ENCODE assay signal across 20 mouse cellular contexts in the genomic region with DNA sequence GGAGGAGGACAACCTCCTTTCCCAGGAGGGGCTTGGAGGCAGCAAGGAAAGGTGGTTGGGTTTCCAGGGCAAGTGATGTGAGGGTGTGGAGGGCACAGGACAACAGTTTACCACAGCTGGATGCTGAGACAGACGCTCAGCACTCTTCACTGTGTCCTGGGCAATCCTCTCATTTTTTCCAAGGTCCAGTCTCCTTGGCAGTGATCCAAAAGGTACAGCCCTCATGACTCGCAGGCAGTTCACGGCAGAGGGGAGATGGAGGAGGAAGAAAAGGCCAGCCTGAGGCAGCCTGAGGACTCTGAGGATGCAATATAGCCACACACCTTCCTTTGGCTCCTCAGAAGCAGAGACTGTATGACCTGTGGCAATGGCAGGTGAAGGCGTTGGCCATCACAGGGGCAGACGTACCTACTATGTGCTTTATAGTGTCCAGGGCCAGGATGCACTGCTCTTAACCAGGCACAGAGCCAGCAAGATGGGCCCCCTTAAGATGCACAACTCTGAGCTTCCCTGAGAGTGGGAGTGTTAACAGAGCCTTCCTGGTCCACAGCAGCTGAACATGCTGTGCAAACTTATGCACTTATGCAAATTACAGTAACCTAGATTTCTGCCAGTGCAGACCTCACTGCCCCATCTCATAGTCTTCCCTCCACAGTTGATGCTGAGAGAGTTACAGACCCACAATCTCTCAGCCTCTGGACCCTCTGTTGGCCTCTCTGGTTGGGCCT.
DNase-seq lines count a peak whose midpoint lies in the region; TF ChIP-seq lines count a peak whose summit lies in the region.
"Had no signal": no experiment of that assay in that cellular context is flagged by ENCODE, and none has a peak within 500 bp of the region (broad histone marks: within the 10 kb centered on the region; RNA-seq: fewer than 3 reads in every experiment).

No protein-coding gene starts in this region.

- DNase-seq in frontal cortex, postnatal 36 days (ENCODE audit: low spot score in 2 of 2) = peak; percentile 9 to 15
- DNase-seq in frontal cortex, postnatal 14 days (ENCODE audit: low spot score in 2 of 2) = no peak
- peak; percentile 52 for DNase-seq in liver, adult 2 months (ENCODE audit: extremely low read depth, low read depth, low spot score)
- no peak for DNase-seq in liver
- peak; percentile 18 for DNase-seq in right cerebral cortex, adult 18-20 months
- DNase-seq in right cerebral cortex, adult 2 months (ENCODE audit: low spot score in 2 of 2) = no peak
- DNase-seq in cerebellum, adult 9-10 months = no peak
- DNase-seq: adrenal gland, postnatal 14 days; B cell, adult 2 months; cerebellum, adult 11-12 months; cerebellum, adult 8-10 months; cerebellum, postnatal 14 days; forebrain, postnatal 0 days; gastrocnemius, postnatal 25 days; heart, adult 2 months had no signal

- TF ChIP-seq POLR2A in liver, adult 2 months (IDR thresholded peaks at IDR 0.05; ENCODE audit: extremely low read depth, insufficient read depth, low read length) = no peak

- WGBS in liver, adult 2 months = 41% methylated on average over 5 of the region's 5 CpGs

- no peak for TF ChIP-seq CTCF in liver, adult 2 months (IDR thresholded peaks at IDR 0.05; ENCODE audit: low read depth, low read length)

- no peaks in the 10 kb centered on the region for H3K36me3 ChIP-seq in liver, adult 2 months (ENCODE audit: control insufficient read depth, insufficient read depth, low read length)
- H3K36me3 ChIP-seq: embryonic facial prominence, embryonic 12.5 days; embryonic facial prominence, embryonic 15.5 days; G1E; hindbrain, embryonic 12.5 days; hindbrain, embryonic 15.5 days had no signal

- peaks cover 13% of the 10 kb centered on the region for H3K4me1 ChIP-seq in liver, adult 2 months (ENCODE audit: control insufficient read depth, insufficient read depth, low read length)
- H3K4me1 ChIP-seq: embryonic facial prominence, embryonic 15.5 days; hindbrain, embryonic 15.5 days had no signal

- no peak overlapping the region for H3K9ac ChIP-seq in liver, adult 2 months (ENCODE audit: low read depth, low read length)
- H3K9ac ChIP-seq: embryonic facial prominence, embryonic 12.5 days; embryonic facial prominence, embryonic 15.5 days; forebrain, postnatal 0 days; hindbrain, embryonic 12.5 days; hindbrain, embryonic 15.5 days had no signal

- H3K27me3 ChIP-seq in liver, adult 2 months (ENCODE audit: control insufficient read depth, insufficient read depth, low read length) = no peaks in the 10 kb centered on the region
- H3K27me3 ChIP-seq: embryonic facial prominence, embryonic 12.5 days; embryonic facial prominence, embryonic 15.5 days; hindbrain, embryonic 12.5 days; hindbrain, embryonic 15.5 days had no signal

- no peaks in the 10 kb centered on the region for H3K79me2 ChIP-seq in liver, adult 2 months (ENCODE audit: control insufficient read depth, insufficient read depth, low read length)

- H3K27ac ChIP-seq in liver, adult 2 months (replicated peaks; ENCODE audit: insufficient read depth, low read depth, low read length) = no peak overlapping the region
- H3K27ac ChIP-seq: embryonic facial prominence, embryonic 12.5 days; embryonic facial prominence, embryonic 15.5 days; heart, adult 2 months; hindbrain, embryonic 12.5 days; hindbrain, embryonic 15.5 days had no signal

- no peak overlapping the region for H3K4me3 ChIP-seq in liver, adult 2 months (ENCODE audit: insufficient read depth, low read depth, low read length)
- H3K4me3 ChIP-seq: embryonic facial prominence, embryonic 12.5 days; embryonic facial prominence, embryonic 15.5 days; heart, adult 2 months; hindbrain, embryonic 12.5 days; hindbrain, embryonic 15.5 days had no signal

Comparison
In these comparisons a context has a peak if more than half of its experiments do, and no peak if none do; other contexts are left out.
1. DNase-seq: peak in frontal cortex, postnatal 36 days (2 of 2), liver, adult 2 months (single experiment) and right cerebral cortex, adult 18-20 months (single experiment); none in frontal cortex, postnatal 14 days (0 of 2), liver (single experiment), right cerebral cortex, adult 2 months (0 of 2) and cerebellum, adult 9-10 months (single experiment).